Mouse (Mus musculus): ENCODE measurements around the gene Unc45a. TPM values are rescaled to one million over a fixed set of nuclear protein-coding genes. Genes with fewer than 3 reads are reported as not detected.

Gene Unc45a
- polyA plus RNA-seq, 1 experiment from 2014 or later = 21.0 TPM

GRCm38 (mm10) chr7:80343270-80344018 is 2.6 kb upstream of the Unc45a start:
- Histone ChIP-seq H3K4me3 (peak overlapping the region; percentile 69), H3K4me1 (replicated peaks) (peaks cover 47% of the 10 kb centered on the region), H3K27me3 (replicated peaks) (no peaks in the 10 kb centered on the region), H3K27ac (ENCODE audit: poor library complexity, severe bottlenecking) (peak overlapping the region; percentile 64; the same call in 1 of the 2 replicates), H3K9me3 (replicated peaks) (0 out of 2 replicates have a peak, but pooled peaks cover 4% of the 10 kb centered on the region), H3K36me3 (peaks cover 4% of the 10 kb centered on the region; the same call in 1 of the 2 replicates), H3K4me2 (peak overlapping the region; percentile 77), H3K9ac (peak overlapping the region; percentile 92)
- 24% methylated on average over 19 of the region's 19 CpGs for WGBS
- no peak for ATAC-seq (ENCODE audit: insufficient number of reproducible peaks, low FRiP score)

DNA sequence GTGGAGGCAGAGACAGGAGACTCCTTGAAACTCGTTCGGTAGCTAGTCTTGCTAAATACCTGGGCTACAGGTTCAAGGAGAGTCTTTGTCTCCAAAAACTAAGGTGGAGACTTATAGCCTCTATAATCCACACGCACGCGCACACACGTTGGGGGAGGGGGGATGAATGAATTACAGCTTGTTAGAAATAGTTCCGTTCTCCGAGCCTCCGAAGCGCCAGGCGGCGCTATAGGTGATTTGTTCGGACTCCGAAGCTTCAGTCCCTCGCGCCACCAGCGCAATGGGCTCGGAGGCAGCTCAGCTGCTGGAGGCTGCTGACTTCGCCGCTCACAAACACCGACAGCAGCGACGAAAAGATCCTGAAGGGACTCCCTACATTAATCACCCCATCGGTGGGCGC is 2.1 kb upstream of the Unc45a start, which contains the start of gene Hddc3:
TSS of gene Hddc3 (plus strand) at position 247 of the 400 bp plus-strand sequence.
- H3K9ac ChIP-seq = peak within 1 kb of the TSS; percentile 92
- H3K9me3 ChIP-seq (replicated peaks) = 0 out of 2 replicates have a peak, but pooled peaks cover 4% of the 10 kb centered on the region
- peaks cover 50% of the 10 kb centered on the region for H3K4me1 ChIP-seq (replicated peaks)
- peaks cover 4% of the 10 kb centered on the region; the same call in 1 of the 2 replicates for H3K36me3 ChIP-seq
- H3K27ac ChIP-seq (ENCODE audit: poor library complexity, severe bottlenecking) = peak within 1 kb of the TSS; percentile 64; the same call in 1 of the 2 replicates
- no peak for ATAC-seq (ENCODE audit: insufficient number of reproducible peaks, low FRiP score)
- H3K4me3 ChIP-seq = peak within 1 kb of the TSS; percentile 69
- H3K4me2 ChIP-seq = peak within 1 kb of the TSS; percentile 77
- no peaks in the 10 kb centered on the region for H3K27me3 ChIP-seq (replicated peaks)
- WGBS = under 1% methylated on average over 25 of the region's 25 CpGs

GRCm38 (mm10) chr7:80341793-80342192 is 988 bp upstream of the Unc45a start:
- H3K27me3 ChIP-seq (replicated peaks) = no peaks in the 10 kb centered on the region
- 0 out of 2 replicates have a peak, but pooled peaks cover 4% of the 10 kb centered on the region for H3K9me3 ChIP-seq (replicated peaks)
- no peak overlapping the region for H3K4me3 ChIP-seq
- peaks cover 48% of the 10 kb centered on the region for H3K4me1 ChIP-seq (replicated peaks)
- no peak for ATAC-seq (ENCODE audit: insufficient number of reproducible peaks, low FRiP score)
- peaks cover 14% of the 10 kb centered on the region for H3K36me3 ChIP-seq
- H3K4me2 ChIP-seq = no peak overlapping the region
- 54% methylated on average over 7 of the region's 7 CpGs for WGBS
- no peak overlapping the region for H3K9ac ChIP-seq
- no peak overlapping the region for H3K27ac ChIP-seq (ENCODE audit: poor library complexity, severe bottlenecking)

GRCm38 (mm10) chr7:80339793-80340628 is 794 bp downstream of the Unc45a start:
- H3K9me3 ChIP-seq (replicated peaks) = no peaks in the 10 kb centered on the region
- H3K9ac ChIP-seq = peak overlapping the region; percentile 83
- peaks cover 41% of the 10 kb centered on the region for H3K4me1 ChIP-seq (replicated peaks)
- peak overlapping the region; percentile 79 for H3K4me3 ChIP-seq
- peak overlapping the region; percentile 78 for H3K27ac ChIP-seq (ENCODE audit: poor library complexity, severe bottlenecking)
- no peaks in the 10 kb centered on the region for H3K27me3 ChIP-seq (replicated peaks)
- peak overlapping the region; percentile 89 for H3K4me2 ChIP-seq
- WGBS = under 1% methylated on average over 45 of the region's 45 CpGs
- ATAC-seq (ENCODE audit: insufficient number of reproducible peaks, low FRiP score) = peak; percentile 97
- H3K36me3 ChIP-seq = peaks cover 27% of the 10 kb centered on the region

DNA sequence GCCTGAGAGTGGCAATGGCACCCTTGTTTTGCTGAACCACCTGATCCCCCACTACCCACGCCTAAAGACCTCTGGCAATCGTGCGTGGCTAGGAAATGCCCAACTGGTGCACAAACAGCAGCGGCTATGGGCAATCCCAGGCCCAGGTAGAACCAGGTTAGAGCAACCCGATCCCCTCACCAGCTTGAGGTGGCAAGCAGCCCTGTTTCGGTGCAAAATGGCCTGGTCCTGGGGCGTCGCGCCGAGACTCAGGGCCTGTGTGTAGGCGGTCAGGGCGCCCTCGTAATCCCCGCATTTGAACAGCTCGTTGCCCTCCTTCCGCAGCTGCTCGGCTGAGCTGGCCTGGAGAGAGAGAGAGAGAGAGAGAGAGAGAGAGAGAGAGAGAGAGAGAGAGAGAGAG is 1.4 kb downstream of the Unc45a start:
- WGBS = 9% methylated on average over 17 of the region's 17 CpGs
- peak overlapping the region; percentile 89 for H3K4me2 ChIP-seq
- peaks cover 33% of the 10 kb centered on the region for H3K36me3 ChIP-seq
- peaks cover 41% of the 10 kb centered on the region for H3K4me1 ChIP-seq (replicated peaks)
- H3K9me3 ChIP-seq (replicated peaks) = no peaks in the 10 kb centered on the region
- H3K27ac ChIP-seq (ENCODE audit: poor library complexity, severe bottlenecking) = peak overlapping the region; percentile 48; the same call in 1 of the 2 replicates
- H3K27me3 ChIP-seq (replicated peaks) = no peaks in the 10 kb centered on the region
- ATAC-seq (ENCODE audit: insufficient number of reproducible peaks, low FRiP score) = no peak
- peak overlapping the region; percentile 79 for H3K4me3 ChIP-seq
- H3K9ac ChIP-seq = peak overlapping the region; percentile 83

DNA sequence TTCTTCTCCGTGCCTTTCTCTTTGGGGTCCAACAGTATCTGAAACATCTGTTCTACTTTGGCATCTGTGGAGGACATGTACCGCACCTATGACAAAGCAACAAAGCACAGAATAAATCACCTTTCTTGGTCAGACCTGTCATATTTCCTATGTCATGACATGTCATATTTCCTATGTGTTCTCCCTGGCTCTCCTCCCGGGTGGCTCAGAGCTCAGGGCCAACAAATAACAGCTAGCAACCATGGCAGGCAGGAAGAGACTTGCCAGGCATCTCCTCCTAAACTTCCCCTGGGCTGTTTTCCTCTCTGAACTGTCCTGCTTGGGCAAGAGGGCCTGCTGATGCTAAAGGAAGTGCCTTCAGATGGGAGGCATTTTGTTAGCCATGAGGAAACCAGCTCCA is 3.9 kb downstream of the Unc45a start:
- H3K9me3 ChIP-seq (replicated peaks) = peaks cover 6% of the 10 kb centered on the region; the same call in 1 of the 2 replicates
- H3K4me1 ChIP-seq (replicated peaks) = peaks cover 24% of the 10 kb centered on the region
- H3K9ac ChIP-seq = no peak overlapping the region
- no peak overlapping the region for H3K4me3 ChIP-seq
- WGBS = 88% methylated on average over 3 of the region's 3 CpGs
- no peak for ATAC-seq (ENCODE audit: insufficient number of reproducible peaks, low FRiP score)
- peaks cover 58% of the 10 kb centered on the region for H3K36me3 ChIP-seq
- no peaks in the 10 kb centered on the region for H3K27me3 ChIP-seq (replicated peaks)
- no peak overlapping the region for H3K27ac ChIP-seq (ENCODE audit: poor library complexity, severe bottlenecking)
- H3K4me2 ChIP-seq = no peak overlapping the region

- Histone ChIP-seq H3K27ac (ENCODE audit: poor library complexity, severe bottlenecking) (no peak overlapping the region), H3K4me1 (replicated peaks) (peaks cover 13% of the 10 kb centered on the region), H3K9me3 (replicated peaks) (peaks cover 6% of the 10 kb centered on the region; the same call in 1 of the 2 replicates), H3K4me3 (no peak overlapping the region), H3K36me3 (peaks cover 79% of the 10 kb centered on the region), H3K9ac (no peak overlapping the region), H3K4me2 (no peak overlapping the region), H3K27me3 (replicated peaks) (no peaks in the 10 kb centered on the region)
- WGBS = 77% methylated on average over 4 of the region's 4 CpGs
- no peak for ATAC-seq (ENCODE audit: insufficient number of reproducible peaks, low FRiP score)
These were observed 6.0 kb downstream of the Unc45a start for GRCm38 (mm10) chr7:80334848-80335247.

DNA sequence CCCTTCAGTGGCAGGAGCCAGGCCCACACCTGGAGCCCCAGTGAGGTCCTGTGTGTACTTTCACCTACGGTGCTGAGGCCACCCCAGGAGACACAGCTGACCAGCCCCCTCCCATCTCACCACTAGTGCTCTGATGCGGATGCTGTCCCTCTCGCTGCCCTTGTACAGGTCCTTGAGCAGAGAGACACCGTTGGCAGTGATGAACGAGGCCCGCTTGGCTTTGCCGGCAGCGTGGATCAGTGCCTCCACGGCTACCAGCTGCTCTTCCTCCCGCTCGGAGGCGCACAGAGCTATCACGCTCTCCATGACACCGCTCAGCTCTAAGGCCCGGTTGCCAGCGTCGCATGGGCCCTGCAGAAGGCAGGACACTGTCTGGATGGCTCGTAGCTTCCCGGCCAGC is 9.4 kb downstream of the Unc45a start:
- WGBS = 96% methylated on average over 19 of the region's 19 CpGs
- ATAC-seq (ENCODE audit: insufficient number of reproducible peaks, low FRiP score) = no peak
- no peak overlapping the region for H3K4me2 ChIP-seq

GRCm38 (mm10) chr7:80330278-80330677 is 10.5 kb downstream of the Unc45a start:
- Histone ChIP-seq H3K4me1 (replicated peaks) (no peaks in the 10 kb centered on the region), H3K9me3 (replicated peaks) (peaks cover 6% of the 10 kb centered on the region; the same call in 1 of the 2 replicates), H3K4me3 (no peak overlapping the region), H3K4me2 (no peak overlapping the region), H3K27me3 (replicated peaks) (no peaks in the 10 kb centered on the region), H3K9ac (no peak overlapping the region), H3K27ac (ENCODE audit: poor library complexity, severe bottlenecking) (no peak overlapping the region), H3K36me3 (peaks cover 100% of the 10 kb centered on the region)
- WGBS = 88% methylated on average over 8 of the region's 8 CpGs
- ATAC-seq (ENCODE audit: insufficient number of reproducible peaks, low FRiP score) = no peak

More for the DNA sequence above, 9.4 kb downstream of the Unc45a start:
- Histone ChIP-seq H3K27me3 (replicated peaks) (no peaks in the 10 kb centered on the region), H3K4me1 (replicated peaks) (no peaks in the 10 kb centered on the region), H3K9ac (no peak overlapping the region), H3K36me3 (peaks cover 100% of the 10 kb centered on the region), H3K9me3 (replicated peaks) (peaks cover 6% of the 10 kb centered on the region; the same call in 1 of the 2 replicates), H3K27ac (ENCODE audit: poor library complexity, severe bottlenecking) (no peak overlapping the region), H3K4me3 (no peak overlapping the region)

- Histone ChIP-seq H3K9me3 (replicated peaks) (no peaks in the 10 kb centered on the region), H3K4me3 (no peak overlapping the region), H3K27ac (ENCODE audit: poor library complexity, severe bottlenecking) (no peak overlapping the region), H3K36me3 (peaks cover 65% of the 10 kb centered on the region), H3K4me1 (replicated peaks) (peaks cover 12% of the 10 kb centered on the region), H3K27me3 (replicated peaks) (no peaks in the 10 kb centered on the region), H3K9ac (no peak overlapping the region), H3K4me2 (no peak overlapping the region)
- no peak for ATAC-seq (ENCODE audit: insufficient number of reproducible peaks, low FRiP score)
- WGBS = 93% methylated on average over 19 of the region's 19 CpGs
These were observed 14.7 kb downstream of the Unc45a start for GRCm38 (mm10) chr7:80326076-80326475.

All from heart, embryonic 12.5 days (tissue).